Mouse (Mus musculus) C2C12 (cell line): ENCODE measurements around the gene Apol11b.

Experiments
- CEBPB ChIP-seq: IDR thresholded peaks from one replicate; pipeline ENCODE4 v1.6.1; 2011; ENCODE audit warnings: low read depth, mild to moderate bottlenecking, control low read depth, moderate library complexity
- CTCF ChIP-seq: IDR thresholded peaks from one replicate; pipeline ENCODE4 v1.5.1; 2011; ENCODE audit not compliant: control insufficient read depth, insufficient read depth, insufficient read length
- FOSL1 ChIP-seq: IDR thresholded peaks from one replicate; pipeline ENCODE4 v1.8.0; 2011; ENCODE audit warnings: mild to moderate bottlenecking, low read length; ENCODE audit not compliant: poor library complexity, insufficient read depth, severe bottlenecking
- MAX ChIP-seq: IDR thresholded peaks from one replicate; pipeline ENCODE4 v1.6.1; 2011; ENCODE audit warnings: mild to moderate bottlenecking, control low read depth
- MYOG ChIP-seq: IDR thresholded peaks from one replicate; pipeline ENCODE4 v1.6.1; 2011; ENCODE audit not compliant: control insufficient read depth, insufficient read length; ENCODE audit errors: extremely low read depth
- USF1 ChIP-seq: IDR thresholded peaks from one replicate; pipeline ENCODE4 v1.6.1; 2011; ENCODE audit warnings: low read depth, mild to moderate bottlenecking, control low read depth, moderate library complexity

DNA sequence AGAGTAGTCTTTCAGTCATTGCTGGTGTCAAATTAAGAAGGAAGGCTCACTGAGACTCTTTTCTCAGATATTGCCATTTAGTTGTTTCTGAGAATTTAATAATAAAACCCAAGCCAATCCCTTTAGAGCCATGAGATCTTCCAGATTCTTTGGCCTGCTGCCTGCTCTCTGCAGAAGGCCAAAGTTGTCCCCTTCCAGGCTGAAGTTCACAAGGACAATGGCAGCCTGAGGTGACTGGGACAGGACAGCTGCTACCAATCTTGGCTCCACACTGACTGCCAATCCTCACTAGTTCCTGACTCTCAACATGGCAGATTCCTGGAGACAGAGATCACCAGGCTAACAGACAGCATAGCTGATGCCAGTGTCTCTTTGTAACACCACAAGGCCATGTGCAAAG is 56.1 kb downstream of the Apol11b start:
- TF ChIP-seq CTCF (no peak), CEBPB (no peak), MYOG (no peak), USF1 (no peak), MAX (no peak), FOSL1 (no peak)
